Mouse (Mus musculus) liver, embryonic 15.5 days (tissue): ENCODE data around the gene Ptbp2. TPM values are rescaled to one million over a fixed set of nuclear protein-coding genes. Genes with fewer than 3 reads are reported as not detected.

ENCODE experiments used
- ATAC-seq: fragments of 200-750 bp; cut with Nextera tagmentation; 2 replicates; pipeline ENCODE4 v1.8.0; 2017; ENCODE audit warnings: moderate number of reproducible peaks, mild to moderate bottlenecking, moderate library complexity; ENCODE audit not compliant: insufficient read depth
- H3K27ac ChIP-seq: fragments of 300-500 bp; sonication (generic); replicated peaks from 2 replicates; pipeline ENCODE4 v1.5.1; 2015; ENCODE audit warnings: mild to moderate bottlenecking, inconsistent platforms
- H3K27me3 ChIP-seq: fragments of 300-500 bp; sonication (generic); 2 replicates; pipeline ENCODE4 v1.6.1; 2015; ENCODE audit warnings: mild to moderate bottlenecking, inconsistent platforms
- H3K36me3 ChIP-seq: fragments of 300-500 bp; sonication (generic); replicated peaks from 2 replicates; pipeline ENCODE4 v1.6.1; 2015; ENCODE audit warnings: moderate library complexity, mild to moderate bottlenecking, inconsistent platforms
- H3K4me1 ChIP-seq: fragments of 300-500 bp; sonication (generic); replicated peaks from 2 replicates; pipeline ENCODE4 v1.6.1; 2015; ENCODE audit warnings: inconsistent platforms
- H3K4me2 ChIP-seq: fragments of 300-500 bp; sonication (generic); 2 replicates; pipeline ENCODE4 v1.6.1; 2015; ENCODE audit warnings: moderate library complexity, mild to moderate bottlenecking, inconsistent platforms
- H3K4me3 ChIP-seq: fragments of 300-500 bp; sonication (generic); replicated peaks from 2 replicates; pipeline ENCODE4 v1.5.1; 2015; ENCODE audit warnings: mild to moderate bottlenecking, inconsistent platforms
- H3K9ac ChIP-seq: fragments of 300-500 bp; sonication (generic); 2 replicates; pipeline ENCODE4 v1.6.1; 2015; ENCODE audit warnings: moderate library complexity, mild to moderate bottlenecking, inconsistent platforms
- H3K9me3 ChIP-seq: fragments of 300-500 bp; sonication (generic); replicated peaks from 2 replicates; pipeline ENCODE4 v1.6.1; 2016; ENCODE audit warnings: inconsistent platforms
- WGBS: fragments of 180-500 bp; shearing (Covaris S2); methylation state at CpG from one replicate; pipeline ENCODE4 v1.1.7; 2015; ENCODE audit warnings: mixed read lengths; ENCODE audit not compliant: insufficient replicate concordance; 5-methylcytosine and 5-hydroxymethylcytosine counted together
- polyA plus RNA-seq: library from polyadenylated mRNA; unstranded; fragments of >200 nt; fragmentation: Nextera tagmentation; extraction: Ambion mirVana; gene quantifications from 2 replicates; pipeline ENCODE4 v1.2.1, GENCODE M21; 2015

Ptbp2 gene
- polyA plus RNA-seq, 1 experiment from 2014 or later = 5.8 TPM

DNA sequence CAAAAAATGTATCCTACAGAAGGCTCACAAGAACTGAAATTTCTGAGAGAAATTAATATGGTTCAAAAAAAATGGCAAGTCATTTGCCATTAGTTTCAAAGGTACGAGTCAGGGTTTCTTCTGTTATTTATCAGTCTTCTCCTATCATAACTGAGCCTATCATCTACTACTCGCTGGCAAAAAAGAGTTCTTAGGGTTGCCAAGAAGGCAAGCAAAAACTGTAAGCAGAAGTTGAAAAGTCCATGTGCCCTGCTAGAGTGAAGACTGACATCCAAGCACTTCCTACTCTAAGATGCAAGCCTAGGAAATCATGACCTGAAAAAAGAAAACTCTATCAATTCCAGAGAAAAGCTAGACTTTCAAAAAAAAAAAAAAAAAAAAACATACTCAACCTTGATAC lies 20.5 kb downstream of the Ptbp2 start:
- Histone ChIP-seq H3K4me2 (no peak overlapping the region), H3K9me3 (no peaks in the 10 kb centered on the region), H3K4me1 (peaks cover 2% of the 10 kb centered on the region; the same call in 1 of the 2 replicates), H3K27ac (no peak overlapping the region), H3K9ac (no peak overlapping the region), H3K36me3 (peaks cover 13% of the 10 kb centered on the region; the same call in 1 of the 2 replicates), H3K4me3 (no peak overlapping the region), H3K27me3 (no peaks in the 10 kb centered on the region)
- no peak for ATAC-seq
- WGBS = 23% methylated on average over 2 of the region's 2 CpGs

DNA sequence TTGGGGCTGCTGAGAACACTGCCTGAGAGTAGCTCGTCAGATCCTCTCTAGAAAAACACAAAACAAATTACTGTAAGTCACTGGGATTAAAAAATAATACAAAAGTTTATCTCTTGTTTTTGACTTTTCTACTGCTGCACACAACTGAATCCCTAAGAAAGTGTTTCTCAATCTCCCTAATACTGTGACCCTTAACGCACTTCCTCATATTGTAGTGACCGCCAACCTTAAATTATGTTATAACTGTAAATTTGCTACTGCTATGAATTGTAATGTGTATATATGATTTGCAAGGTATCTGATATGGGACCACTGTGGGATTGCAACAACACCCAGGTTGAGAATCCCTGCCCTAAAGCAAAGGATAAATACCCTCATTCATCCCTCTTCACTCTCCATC lies 22.5 kb downstream of the Ptbp2 start:
- Histone ChIP-seq H3K36me3 (peaks cover 13% of the 10 kb centered on the region; the same call in 1 of the 2 replicates), H3K4me2 (no peak overlapping the region), H3K27ac (no peak overlapping the region), H3K9ac (no peak overlapping the region), H3K27me3 (no peaks in the 10 kb centered on the region), H3K4me1 (peaks cover 2% of the 10 kb centered on the region; the same call in 1 of the 2 replicates), H3K9me3 (no peaks in the 10 kb centered on the region), H3K4me3 (no peak overlapping the region)
- ATAC-seq = no peak
- WGBS = 85% methylated on average over 3 of the region's 3 CpGs

DNA sequence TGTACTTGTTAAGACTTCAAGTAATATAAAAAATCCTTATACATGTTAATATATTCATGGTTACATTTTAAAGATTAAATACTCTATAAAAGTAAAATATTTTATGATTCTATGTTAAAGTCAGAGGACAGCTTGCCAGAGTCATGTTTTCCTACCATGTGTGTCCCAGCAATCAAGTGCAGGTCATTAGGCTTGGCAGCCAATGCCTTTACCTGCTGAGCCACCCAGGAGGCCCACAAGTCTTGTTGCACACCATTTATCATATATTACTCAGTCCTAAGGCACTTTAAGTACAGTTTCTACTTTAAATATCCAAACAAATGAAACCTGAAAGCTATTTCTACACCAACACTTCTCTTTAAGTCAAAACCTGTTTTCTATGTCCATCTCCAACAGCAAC lies 30.5 kb downstream of the Ptbp2 start:
- Histone ChIP-seq H3K4me3 (no peak overlapping the region), H3K9me3 (no peaks in the 10 kb centered on the region), H3K27ac (no peak overlapping the region), H3K9ac (no peak overlapping the region), H3K27me3 (no peaks in the 10 kb centered on the region), H3K4me1 (no peaks in the 10 kb centered on the region), H3K36me3 (0 out of 2 replicates have a peak, but pooled peaks cover under 1% of the 10 kb centered on the region), H3K4me2 (no peak overlapping the region)
- no peak for ATAC-seq

DNA sequence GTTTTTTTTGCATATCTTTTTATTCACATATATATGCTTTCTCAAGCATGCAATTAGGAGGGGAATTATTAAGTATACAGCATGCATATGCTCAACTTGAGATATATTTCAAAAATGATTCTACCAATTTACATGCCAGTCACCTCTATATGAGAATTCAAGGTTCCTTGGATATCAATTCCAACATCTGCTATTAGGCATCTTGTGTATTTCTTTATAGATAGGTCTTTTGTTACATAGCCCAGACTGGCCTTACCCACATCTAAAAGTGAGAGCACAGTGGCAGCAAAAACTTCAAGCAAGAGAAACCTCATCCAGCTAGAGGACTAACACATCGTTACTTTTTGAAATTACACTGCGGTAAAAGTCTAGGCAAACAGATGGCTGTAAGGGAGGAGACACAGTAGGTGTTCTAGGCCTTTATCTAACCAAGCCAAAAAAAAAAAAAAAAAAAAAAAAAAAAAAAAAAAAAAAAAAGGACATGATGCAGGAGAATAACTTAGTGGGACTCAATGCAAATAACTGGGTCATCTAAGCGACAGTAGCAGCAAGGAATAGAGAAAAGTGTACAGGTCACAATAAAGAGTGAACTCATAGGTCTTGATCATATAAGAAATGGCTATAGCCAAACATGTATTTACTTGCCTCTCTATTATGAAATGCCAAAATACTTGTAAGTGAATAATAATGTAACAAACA lies 34.6 kb downstream of the Ptbp2 start:
- 59% methylated on average over 3 of the region's 3 CpGs for WGBS
- ATAC-seq = peak; percentile 28; the same call in 1 of the 2 replicates
- no peak overlapping the region for H3K4me2 ChIP-seq

DNA sequence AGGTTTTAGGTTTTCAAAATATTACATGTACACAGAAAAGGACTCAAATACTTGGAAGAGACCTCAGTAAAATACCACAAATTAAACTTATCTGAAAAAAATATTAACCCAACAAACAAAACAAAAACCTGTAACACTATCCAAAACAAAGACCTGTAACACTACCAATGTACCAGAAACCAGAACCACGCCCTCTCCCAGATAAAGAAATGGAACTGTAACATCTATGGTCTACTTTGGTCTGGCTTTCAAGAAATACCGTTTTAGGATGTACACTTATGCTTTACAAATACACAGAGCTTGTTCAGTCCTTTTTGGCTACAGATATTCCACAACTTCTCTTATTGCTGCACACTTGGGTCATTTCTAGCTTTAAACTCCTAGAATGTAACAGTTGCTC lies 35.1 kb downstream of the Ptbp2 start:
- Histone ChIP-seq H3K36me3 (peaks cover 2% of the 10 kb centered on the region; the same call in 1 of the 2 replicates), H3K9me3 (no peaks in the 10 kb centered on the region), H3K4me3 (no peak overlapping the region), H3K9ac (no peak overlapping the region), H3K27me3 (no peaks in the 10 kb centered on the region), H3K27ac (no peak overlapping the region), H3K4me2 (no peak overlapping the region), H3K4me1 (0 out of 2 replicates have a peak, but pooled peaks cover 2% of the 10 kb centered on the region)
- no peak for ATAC-seq
- 40% methylated on average over 2 of the region's 2 CpGs for WGBS

More for the DNA sequence above, 34.6 kb downstream of the Ptbp2 start:
- Histone ChIP-seq H3K27me3 (no peaks in the 10 kb centered on the region), H3K4me3 (no peak overlapping the region), H3K4me1 (0 out of 2 replicates have a peak, but pooled peaks cover 2% of the 10 kb centered on the region), H3K9me3 (no peaks in the 10 kb centered on the region), H3K27ac (no peak overlapping the region), H3K36me3 (no peaks in the 10 kb centered on the region; the same call in 1 of the 2 replicates), H3K9ac (no peak overlapping the region)

DNA sequence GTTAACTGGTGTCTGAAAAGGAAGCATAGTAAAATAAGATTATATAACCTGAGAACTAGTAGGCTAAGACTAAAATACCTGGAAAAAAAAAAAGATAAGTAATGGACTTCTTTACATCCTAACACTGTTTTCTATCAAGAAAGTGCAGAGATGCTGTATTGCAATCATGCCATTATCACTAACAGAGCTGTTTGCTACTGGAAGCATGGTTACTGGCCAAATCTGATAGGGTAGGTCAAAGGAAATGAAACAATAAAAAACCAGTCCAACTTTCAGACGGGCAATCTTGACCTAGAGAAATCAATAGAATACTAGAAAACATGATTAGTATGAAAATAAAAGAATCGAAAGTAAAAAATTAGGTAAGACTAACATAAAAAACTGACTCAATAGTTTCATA lies 37.6 kb downstream of the Ptbp2 start:
- 38% methylated on average over 2 of the region's 2 CpGs for WGBS
- H3K4me3 ChIP-seq = no peak overlapping the region
- no peak for ATAC-seq

DNA sequence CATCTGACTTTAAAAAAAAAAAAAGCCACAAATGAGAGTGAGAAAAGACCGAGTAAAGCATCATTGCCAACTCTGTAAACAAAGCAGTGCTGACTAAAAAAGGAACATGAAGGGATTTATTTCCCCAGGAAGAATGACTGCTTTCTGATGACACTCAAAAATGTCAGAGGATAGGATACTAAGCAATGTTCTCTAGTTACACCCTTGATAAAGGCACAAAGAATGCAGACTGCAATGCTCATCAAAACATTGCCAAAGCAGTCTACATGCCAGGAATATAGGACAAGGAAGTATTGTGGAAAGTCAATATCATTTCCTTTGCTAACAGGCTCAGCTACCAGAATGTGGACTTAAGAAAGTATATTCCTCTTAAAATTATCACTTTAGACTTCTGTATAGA lies 38.5 kb downstream of the Ptbp2 start:
- ATAC-seq = no peak
- 67% methylated on average over 1 of the region's 1 CpGs for WGBS
- Histone ChIP-seq H3K9ac (no peak overlapping the region), H3K4me1 (0 out of 2 replicates have a peak, but pooled peaks cover 2% of the 10 kb centered on the region), H3K4me2 (no peak overlapping the region), H3K27me3 (no peaks in the 10 kb centered on the region), H3K27ac (no peak overlapping the region), H3K36me3 (peaks cover 9% of the 10 kb centered on the region; the same call in 1 of the 2 replicates), H3K9me3 (no peaks in the 10 kb centered on the region), H3K4me3 (no peak overlapping the region)

More for the DNA sequence above, 37.6 kb downstream of the Ptbp2 start:
- no peaks in the 10 kb centered on the region for H3K27me3 ChIP-seq
- H3K27ac ChIP-seq = no peak overlapping the region
- H3K9me3 ChIP-seq = no peaks in the 10 kb centered on the region
- H3K4me1 ChIP-seq = 0 out of 2 replicates have a peak, but pooled peaks cover 2% of the 10 kb centered on the region
- no peak overlapping the region for H3K4me2 ChIP-seq
- no peak overlapping the region for H3K9ac ChIP-seq
- peaks cover 9% of the 10 kb centered on the region; the same call in 1 of the 2 replicates for H3K36me3 ChIP-seq

DNA sequence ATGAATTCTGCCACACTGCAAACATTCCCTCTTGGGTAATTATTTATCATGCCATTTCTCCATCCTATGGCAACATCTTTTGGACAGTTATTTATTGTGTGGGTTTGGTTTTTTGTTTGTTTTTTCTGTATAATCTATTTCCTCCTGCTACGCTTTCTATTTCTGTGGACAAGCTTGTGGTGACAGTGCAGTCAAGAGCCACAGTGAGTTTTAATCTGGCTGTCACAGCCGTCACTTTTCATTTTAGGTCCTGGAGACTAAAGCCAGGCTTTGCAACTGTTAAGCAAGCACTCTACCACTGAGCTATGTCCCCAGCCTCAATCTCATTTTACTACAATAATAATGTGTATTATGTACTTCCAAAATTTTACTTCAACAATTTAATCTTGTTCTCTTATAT lies 54.4 kb downstream of the Ptbp2 start:
- H3K4me3 ChIP-seq = no peak overlapping the region
- 72% methylated on average over 2 of the region's 2 CpGs for WGBS

DNA sequence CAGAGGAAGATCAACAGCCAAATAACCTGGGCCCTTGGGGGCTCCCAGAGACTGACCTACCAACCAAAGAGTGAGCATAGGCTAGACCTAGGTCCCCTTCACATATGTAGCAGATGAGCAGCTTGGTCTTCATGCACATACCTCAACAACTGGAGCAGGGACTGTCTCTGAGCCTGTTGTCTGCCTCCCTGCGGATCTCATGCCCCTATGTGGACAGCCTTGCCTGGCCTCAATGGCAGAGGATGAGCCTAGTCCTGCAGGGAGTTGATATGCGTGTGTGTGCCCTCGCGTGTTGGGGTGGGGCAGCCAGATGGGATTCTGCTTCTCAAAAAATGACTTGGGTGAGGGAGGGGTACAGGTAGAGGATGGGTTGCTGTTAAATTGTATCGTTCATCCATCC lies 72.2 kb downstream of the Ptbp2 start:
- Histone ChIP-seq H3K9me3 (no peaks in the 10 kb centered on the region), H3K27me3 (no peaks in the 10 kb centered on the region)
- 82% methylated on average over 5 of the region's 5 CpGs for WGBS

More for the DNA sequence above, 54.4 kb downstream of the Ptbp2 start:
- Histone ChIP-seq H3K27me3 (no peaks in the 10 kb centered on the region), H3K36me3 (peaks cover 5% of the 10 kb centered on the region; the same call in 1 of the 2 replicates), H3K9ac (no peak overlapping the region), H3K4me1 (no peaks in the 10 kb centered on the region), H3K27ac (no peak overlapping the region), H3K9me3 (no peaks in the 10 kb centered on the region), H3K4me2 (no peak overlapping the region)
- ATAC-seq = no peak

DNA sequence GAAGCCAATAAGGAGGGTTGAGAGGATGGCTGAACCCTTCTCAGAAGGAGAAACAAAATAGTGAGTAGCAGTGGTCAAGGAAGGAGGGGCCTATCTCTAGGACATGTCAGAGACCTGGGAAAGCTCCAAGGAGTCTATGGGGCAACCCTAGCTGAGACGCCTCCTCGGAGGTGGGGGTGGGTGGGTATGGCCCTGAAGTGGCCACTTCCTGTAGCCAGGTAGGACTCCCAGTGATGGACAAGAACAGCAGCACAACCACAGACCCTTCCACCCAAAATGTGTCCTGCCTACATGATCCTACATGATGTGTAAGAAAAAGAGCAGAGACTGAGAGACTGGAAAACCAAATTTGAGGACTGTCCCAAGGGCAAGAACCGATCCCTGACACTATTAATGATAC lies 72.8 kb downstream of the Ptbp2 start:
- Histone ChIP-seq H3K27me3 (no peaks in the 10 kb centered on the region), H3K4me2 (no peak overlapping the region), H3K4me3 (no peak overlapping the region), H3K9ac (no peak overlapping the region), H3K9me3 (no peaks in the 10 kb centered on the region), H3K4me1 (no peaks in the 10 kb centered on the region), H3K36me3 (no peaks in the 10 kb centered on the region), H3K27ac (no peak overlapping the region)
- no peak for ATAC-seq
- 66% methylated on average over 3 of the region's 3 CpGs for WGBS

More for the DNA sequence above, 72.2 kb downstream of the Ptbp2 start:
- Histone ChIP-seq H3K36me3 (no peaks in the 10 kb centered on the region), H3K4me2 (no peak overlapping the region), H3K4me1 (no peaks in the 10 kb centered on the region), H3K27ac (no peak overlapping the region), H3K9ac (no peak overlapping the region), H3K4me3 (no peak overlapping the region)
- no peak for ATAC-seq

DNA sequence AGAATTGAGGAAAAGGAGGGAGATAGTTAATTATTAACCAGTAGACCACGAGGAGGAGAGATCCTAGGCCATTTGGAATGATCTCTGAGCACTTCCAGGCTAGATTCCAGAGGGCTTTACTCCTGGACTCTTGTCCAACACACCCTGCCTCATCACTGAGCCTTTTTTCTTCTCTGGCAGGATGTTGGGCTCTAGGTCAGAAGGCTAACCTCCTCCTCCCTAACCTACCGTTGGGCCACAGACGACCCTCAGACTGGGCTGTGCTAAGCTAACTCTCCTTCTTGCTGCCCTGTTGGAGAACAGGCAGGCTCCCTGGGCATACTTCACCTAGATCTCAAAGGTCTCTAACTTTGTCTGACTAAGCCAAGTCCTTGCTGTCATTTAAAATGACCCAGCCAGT lies 82.8 kb downstream of the Ptbp2 start:
- no peaks in the 10 kb centered on the region for H3K27me3 ChIP-seq
- H3K9ac ChIP-seq = no peak overlapping the region
- H3K4me2 ChIP-seq = no peak overlapping the region
- H3K36me3 ChIP-seq = no peaks in the 10 kb centered on the region
- no peak overlapping the region for H3K4me3 ChIP-seq
- WGBS = 42% methylated on average over 3 of the region's 3 CpGs
- H3K27ac ChIP-seq = no peak overlapping the region
- ATAC-seq = peak; percentile 51; the same call in 1 of the 2 replicates
- no peaks in the 10 kb centered on the region for H3K9me3 ChIP-seq
- no peaks in the 10 kb centered on the region for H3K4me1 ChIP-seq
